Mouse (Mus musculus) bone marrow, adult 2 months (tissue): ENCODE results near the gene Uba5.

Experiments
- CTCF ChIP-seq: fragments of 200-500 bp; IDR thresholded peaks from 2 replicates; pipeline ENCODE4 v1.5.1; 2011; ENCODE audit warnings: low read length, control low read depth; ENCODE audit not compliant: control insufficient read depth, insufficient read depth
- POLR2A ChIP-seq: fragments of 200-500 bp; IDR thresholded peaks from 2 replicates; pipeline ENCODE4 v1.6.1; 2011; ENCODE audit warnings: low read depth, mild to moderate bottlenecking, control low read depth, low read length, borderline replicate concordance; ENCODE audit not compliant: control insufficient read depth

DNA sequence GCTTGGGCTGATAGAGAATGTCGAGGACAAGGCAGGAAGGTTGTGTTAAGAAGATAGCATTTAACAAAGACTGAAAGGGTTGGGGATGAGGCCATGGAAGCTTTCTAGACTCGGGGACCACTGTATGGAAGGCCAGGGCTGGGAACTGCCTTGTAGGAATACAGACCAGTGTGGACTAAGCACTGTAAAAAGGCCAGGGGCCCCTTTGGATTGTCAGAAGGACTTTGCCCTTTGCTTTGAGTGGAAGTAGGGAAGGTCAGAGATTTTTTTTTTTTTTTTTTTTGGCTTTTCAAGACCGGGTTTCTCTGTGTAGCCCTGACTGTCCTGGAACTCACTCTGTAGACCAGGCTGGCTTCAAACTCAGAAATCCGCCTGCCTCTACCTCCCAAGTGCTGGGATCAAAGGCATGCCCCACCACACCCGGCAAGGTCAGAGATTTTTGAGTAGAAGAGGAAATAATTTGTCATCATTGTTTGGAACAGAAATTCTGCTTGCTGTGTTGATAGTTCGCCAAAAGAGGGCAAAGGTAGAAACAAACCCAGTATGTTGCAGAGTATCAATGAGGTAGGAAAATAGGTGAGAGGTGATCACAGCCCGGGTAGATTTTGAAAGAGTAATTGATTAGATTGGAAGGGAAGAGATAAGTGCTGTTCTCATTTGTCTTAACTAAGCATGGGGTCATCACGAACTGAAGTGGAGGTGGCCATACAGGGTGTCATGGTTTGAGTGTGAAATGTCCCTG is 8.1 kb upstream of the Uba5 start:
- TF ChIP-seq CTCF, result no peak
- TF ChIP-seq POLR2A, result no peak
